Mouse (Mus musculus) right cerebral cortex, adult 2 months (tissue): ENCODE measurements at regions not wholly inside any gene's neighbourhood (a gene's known extent, or its start where the extent isn't known, plus 50 kb on each side); places are given as distances from the start of the nearest gene placed in this dataset.

Experiments
- DNase-seq, 2 experiments: peaks; one replicate each; pipeline ENCODE4 v3.0.0; 2021 to 2022; ENCODE audit warnings: low spot score in 2 of 2

DNA sequence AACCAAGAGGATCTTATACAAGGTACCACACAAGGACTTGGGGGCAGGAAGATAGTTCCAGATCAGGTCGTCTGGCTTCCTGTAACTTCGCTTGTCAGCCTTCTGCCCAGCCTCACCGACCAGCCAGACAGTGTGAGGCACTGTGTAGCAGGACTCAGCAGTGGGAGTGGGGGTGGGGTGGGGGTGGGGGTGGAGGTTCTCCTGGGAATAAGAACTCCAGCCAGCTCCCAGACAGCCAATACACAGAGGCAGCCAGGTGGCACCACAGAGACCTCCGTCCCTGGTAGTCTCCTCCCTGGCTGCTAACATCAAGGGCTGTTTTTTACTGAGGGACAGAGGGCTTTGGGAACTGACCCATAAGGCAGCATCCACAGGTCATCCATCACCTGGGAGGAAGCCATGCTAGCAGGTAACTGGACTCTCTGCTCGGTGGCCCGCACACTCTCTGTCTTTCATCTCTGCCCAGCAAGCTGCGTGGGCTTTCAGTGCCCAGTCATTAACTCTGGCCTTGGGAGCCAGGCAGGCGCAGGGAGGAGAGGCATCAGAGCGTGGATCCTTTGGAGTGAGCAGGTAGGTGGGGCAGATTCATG, 60.3 kb upstream of the Wnt4 start:
- DNase-seq: no peak

DNA sequence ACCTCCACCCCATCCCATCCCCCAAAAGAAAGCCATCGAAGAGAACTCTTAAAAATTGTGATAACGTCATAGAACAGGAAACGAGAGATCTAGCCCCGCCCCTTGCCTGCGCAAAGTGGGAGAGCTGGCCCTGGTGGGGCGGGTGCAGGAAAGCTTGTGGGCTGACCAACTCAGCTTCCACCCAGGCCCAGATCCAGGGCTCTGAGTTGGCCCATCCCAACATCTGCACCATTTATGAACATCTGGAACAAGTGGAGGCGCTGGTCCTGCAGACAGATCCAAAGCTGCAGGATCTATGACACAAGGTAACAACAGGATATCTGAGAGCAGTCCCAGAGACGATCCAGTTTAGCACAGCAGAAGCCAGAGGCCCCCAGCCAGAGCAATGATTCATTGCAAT, 62.7 kb upstream of the Wnt4 start:
- no peak for DNase-seq

DNA sequence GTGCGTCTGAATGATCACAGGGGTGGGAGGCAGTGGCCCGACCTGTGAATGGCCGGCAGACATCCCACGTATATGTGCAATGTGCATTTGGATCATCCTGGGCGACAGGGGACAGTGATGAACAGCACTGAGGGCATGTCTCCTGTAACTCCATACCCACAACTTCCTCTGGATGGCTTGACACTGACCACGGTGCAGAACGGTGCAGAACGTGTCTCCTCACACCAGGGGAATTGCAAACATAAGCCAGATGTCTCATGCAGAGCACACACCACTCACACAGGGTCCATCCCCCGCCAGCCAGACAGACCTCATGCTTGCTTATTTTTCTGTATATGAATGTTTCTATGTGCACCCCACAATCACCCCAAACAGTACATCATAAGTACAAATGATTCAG, 64.4 kb upstream of the Wnt4 start:
- DNase-seq: no peak

DNA sequence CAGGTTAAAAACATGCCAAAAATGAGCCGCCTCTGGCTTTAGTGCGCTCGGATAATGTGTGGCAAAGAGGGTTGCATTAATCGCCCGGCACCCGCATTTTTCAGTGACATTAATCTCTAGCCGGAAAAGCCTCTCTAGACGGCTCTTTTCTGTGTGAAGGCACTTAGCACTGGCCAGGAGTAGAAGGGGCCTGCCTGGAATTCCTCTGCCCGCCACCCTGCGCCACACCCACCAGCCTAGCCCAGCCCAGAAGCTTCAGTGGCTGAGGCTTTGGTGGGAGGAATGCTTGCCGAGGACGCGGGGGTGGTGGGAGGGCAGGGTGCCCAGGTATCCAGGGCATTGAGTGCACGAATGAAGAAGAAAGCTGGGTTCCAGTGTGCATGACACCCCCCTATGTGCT, 65.2 kb upstream of the Wnt4 start:
- no peak for DNase-seq

DNA sequence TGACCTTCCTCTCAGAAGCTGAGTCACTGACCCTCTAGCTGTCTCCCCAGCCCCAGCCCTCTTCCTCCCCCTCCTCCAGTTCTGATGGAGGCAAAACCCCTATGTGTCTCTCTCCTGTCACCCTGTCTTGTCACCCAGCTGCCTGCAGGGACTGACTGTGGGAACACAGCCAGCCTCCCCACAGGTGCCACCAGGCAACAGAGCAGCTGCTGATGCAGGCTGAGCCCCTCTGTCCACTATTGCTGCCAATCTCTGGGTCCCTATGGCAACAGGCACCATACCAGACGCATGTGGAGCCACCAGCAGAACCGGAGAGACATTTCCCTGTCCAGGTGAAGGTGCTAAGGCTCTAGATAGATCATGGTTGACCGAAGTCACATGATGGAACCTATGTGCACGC, 66.0 kb upstream of the Wnt4 start:
- no peak for DNase-seq

DNA sequence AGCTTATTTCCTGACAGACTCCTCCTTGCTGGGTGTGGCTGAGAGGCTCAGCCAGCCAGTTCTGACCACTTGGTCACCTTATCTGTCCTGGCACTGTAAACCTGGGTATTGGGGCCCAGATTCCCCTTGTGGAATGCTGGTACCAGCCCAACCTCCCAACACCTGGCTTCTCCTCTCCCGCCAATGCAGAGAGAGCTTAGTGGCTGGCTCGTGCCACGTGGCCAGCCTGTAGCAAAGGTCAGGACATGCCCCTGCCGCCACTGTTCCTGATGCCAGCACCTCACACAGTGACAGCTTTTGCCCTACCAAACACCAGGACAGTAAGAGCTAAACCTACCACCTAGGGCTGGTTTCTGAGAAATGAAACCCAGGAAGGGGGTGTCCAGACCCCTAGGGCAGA, 66.8 kb upstream of the Wnt4 start:
- DNase-seq: no peak

DNA sequence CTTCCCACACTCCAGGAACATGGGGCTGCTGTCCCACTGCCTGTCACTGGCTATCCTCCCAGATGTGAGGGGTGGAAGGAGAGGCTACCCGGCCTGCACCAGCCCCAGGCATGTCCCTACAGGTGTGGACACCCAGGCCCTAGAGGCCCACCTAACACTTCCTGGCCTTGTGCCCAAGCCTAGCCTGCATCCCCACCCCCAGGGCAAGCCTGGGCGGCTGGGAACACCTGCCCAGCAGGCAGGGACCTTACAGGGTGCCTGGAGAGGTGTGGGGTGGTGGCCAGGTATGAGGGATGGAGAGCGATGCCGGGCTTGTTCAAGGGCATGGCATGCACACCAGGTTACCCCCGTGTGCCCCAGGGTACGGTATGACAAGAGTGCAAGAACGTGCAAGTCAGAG, 76.3 kb upstream of the Wnt4 start:
- no peak for DNase-seq

DNA sequence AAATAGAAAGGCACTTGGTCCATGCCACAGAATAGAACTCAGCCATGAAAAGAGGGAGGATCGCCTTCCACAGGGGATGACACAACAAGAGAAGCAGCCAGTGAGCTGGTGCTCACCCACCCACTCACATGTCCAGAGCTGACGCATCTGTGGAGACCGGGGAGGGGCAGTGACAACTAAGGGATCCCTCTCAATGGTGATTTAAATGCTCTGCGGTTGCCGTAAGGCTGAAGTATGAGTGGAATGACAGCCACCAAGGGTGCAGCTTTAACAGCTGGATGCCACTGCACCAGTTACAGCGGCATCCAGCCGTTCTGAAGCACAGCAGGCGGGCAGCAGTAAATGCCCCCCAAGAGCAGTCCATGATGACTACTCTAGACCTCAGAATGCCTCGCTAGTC, 76.9 kb upstream of the Wnt4 start:
- DNase-seq: peak; percentile 27 to 29

DNA sequence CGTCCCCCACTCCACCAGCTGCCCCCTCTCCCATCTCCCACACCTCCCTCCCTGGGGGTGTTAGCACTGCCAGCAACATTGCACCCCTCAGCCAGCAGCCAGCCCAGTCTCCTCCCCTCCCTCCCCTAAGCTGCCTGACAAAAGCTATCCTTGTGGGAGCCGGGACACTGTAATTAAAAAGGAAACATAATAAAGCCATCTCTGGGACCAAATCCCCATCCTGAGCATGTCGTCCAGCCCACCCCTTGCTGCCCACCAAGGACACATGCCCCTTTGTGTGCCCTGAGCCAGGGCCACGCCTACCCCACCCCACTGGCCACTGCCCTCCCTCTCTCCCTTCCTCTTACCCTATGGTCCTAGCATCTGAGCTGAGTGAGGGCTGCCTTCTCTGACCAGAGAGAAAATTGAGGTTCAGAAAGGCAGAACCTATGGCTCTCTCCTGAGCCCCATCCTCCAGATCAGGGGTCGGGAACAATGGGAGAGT, 80.8 kb upstream of the Wnt4 start:
- DNase-seq: no peak

DNA sequence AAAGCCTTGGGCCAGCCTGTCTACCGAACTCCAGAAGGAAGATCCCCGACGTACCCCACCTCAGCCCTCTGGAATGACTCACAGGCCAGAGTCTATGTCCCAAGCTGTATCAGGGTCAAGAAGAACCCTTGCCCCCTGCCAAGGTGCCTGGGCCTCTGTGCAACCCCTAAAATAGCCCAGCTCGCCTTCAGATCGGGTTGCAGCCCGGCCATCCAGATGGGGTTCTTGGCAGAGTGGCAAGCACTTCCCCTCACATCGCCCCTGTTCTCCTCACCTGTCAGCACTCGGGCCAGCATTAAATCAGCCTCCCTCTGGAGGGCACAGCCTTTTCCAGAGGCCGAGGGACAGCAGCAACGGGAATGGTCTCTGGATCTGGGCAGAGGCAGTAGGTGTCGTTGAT, 83.2 kb upstream of the Wnt4 start:
- no peak for DNase-seq

DNA sequence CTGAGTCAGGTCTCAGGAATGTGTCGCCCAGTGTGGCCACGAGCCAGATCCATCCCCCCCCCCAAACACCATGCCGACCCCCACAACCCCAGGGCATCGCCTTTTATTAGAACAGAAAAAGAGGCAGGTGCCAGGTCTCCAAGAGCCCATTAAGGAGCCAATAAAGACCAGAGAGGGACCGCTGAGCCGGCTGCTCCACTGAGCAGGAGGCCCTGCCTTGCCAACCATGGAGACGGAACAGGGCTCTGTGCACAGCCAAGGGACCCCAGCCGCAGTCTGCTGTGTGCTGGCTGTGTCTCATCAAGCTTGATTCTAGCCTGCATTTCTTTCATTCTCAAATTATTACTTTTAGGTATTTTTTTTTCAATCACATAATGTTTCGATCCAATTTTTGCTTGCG, 86.7 kb upstream of the Wnt4 start:
- DNase-seq: no peak

DNA sequence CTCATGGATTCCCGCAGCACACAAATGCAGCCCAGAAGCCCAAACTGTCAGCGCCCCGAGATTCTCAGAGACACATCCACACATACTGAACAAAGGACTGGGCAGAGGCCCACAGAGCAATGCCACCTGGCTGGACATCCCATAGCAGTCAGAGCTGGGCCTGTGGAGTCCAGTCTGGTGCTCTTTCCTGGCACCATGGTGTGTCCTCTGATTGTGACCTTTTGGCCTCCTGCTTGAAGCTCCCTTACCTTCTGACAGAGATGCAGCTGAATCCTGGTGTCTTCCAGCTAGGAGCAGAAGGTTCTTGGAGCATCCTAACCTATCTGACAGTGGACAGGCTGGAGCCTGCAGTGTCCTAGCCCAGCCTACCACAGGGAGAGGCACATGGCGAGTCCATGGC, 87.5 kb upstream of the Wnt4 start:
- no peak for DNase-seq

DNA sequence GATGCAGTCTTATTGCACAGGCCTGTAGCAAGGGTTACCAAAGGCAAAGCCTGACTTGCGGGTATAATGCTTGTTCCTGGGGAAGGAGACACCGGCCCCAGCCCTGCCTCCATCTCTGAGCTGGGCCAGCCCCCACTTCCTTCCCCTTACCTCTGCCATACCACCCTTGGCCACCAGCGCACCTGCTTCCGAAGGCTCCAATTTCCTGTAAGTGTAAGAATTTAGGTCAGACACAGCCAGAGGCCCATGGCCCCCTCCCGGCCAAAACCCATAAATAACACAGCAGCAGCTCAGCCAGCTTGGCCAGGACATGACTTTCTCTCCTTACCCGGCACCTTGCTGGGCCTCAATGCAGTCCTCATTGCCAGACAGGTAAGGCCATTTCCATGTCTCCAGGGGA, 88.2 kb upstream of the Wnt4 start:
- no peak for DNase-seq

DNA sequence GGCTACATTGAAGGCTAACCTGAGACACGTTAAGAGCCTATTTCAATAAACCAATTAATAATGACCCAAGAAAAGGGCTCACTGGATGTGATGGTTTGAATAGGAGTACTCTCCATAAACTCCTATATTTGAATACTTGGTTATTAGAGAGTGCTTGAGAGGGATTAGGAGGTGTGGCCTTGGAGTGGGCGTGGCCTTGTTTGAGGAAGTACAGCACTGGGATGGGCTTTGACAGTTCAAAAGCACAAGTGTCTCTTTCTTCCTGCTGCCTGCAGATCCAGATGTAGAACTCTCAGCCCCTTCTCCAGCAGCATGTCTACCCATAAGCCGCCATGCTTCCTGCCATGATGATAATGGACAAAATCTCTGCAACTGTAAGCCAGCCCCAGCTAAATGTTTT, 89.7 kb upstream of the Wnt4 start:
- DNase-seq: no peak

DNA sequence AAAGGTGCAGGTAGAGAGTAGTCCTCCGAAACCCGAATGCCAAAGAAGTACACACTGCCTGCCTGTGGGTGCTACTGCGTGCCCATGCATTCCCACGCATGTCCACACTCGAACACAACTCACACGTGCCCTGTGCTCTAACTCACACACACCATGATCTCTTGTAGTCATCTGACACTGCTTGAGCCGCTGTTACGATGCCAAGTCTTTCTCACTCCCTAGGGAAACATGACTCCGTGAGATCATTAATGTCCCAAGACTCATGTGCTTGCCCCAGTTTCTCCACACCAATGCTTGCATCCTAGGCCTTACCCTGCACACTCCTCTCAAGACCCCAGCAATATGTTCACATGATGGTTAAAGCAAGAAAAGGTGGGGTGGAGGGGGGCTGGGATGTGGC, 90.2 kb upstream of the Wnt4 start:
- no peak for DNase-seq

DNA sequence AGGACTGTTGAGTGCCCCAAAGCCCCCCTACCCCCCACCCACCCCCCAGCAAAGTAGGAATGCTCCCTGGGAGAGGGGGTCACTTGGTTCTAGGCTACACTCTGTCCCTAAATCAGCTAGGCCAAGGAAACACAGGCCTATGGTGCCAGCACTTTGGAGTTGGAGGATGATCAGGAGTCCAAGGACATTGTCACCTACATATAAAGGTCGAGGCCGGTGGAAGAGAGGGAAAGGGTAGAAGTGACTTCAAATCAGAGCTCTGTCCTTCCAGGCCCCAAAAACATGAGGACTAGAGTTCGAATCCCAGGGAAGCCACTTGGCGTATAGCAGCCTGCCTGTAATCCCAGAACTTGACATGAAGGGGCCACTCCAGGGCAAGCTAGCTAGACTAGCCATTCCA, 92.3 kb upstream of the Wnt4 start:
- DNase-seq: no peak

DNA sequence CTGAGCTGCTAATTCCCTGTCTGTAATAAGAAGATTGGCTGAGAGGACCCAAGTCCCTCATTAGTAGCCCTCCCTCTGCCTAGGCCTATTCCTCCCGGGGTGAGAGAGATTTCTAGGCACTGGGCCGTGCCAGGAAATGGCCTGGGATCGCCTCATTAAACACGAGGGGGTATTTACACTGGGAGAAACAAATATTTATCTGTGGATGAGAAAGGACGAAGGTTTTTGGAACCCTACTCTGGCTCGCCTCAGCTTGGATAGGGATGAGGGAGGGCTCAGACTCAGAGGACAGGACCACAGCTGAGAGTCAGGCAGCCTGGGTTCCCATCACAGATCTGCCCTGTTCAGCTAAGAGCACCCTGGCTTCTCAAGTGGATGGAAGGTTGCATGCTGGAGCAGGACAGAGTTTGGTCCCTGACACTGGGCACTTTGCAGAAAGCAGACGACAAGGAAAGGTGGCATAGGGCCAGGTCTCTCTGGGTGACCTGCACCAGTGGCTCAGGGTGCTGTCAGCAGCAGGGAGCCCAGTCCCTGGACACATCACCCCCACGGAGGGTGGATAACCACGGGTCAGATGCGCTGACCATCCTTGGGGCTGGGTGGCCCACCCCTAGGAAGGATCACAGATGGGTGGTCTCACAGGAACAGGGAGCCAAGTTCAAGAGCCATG, 94.0 kb upstream of the Wnt4 start:
- no peak for DNase-seq

DNA sequence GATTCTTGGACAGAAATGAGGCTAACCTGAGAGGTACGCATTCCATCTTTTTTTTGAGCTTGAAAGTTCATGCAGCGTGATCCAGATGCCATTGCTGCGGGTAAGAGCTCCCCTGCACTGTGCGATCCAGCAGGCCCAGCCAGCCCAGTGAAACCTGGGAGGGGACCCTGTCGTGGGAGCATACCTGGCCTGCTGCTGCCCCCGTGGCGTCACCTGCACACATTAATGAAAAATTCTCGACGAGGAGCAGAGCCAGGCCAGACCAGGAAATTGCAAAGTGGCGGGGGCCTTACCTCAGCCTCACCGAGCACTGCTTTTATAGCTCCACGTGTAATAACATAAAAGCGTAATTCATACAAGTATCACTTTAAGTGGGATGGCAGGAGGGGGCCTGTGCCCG, 94.7 kb upstream of the Wnt4 start:
- no peak for DNase-seq

DNA sequence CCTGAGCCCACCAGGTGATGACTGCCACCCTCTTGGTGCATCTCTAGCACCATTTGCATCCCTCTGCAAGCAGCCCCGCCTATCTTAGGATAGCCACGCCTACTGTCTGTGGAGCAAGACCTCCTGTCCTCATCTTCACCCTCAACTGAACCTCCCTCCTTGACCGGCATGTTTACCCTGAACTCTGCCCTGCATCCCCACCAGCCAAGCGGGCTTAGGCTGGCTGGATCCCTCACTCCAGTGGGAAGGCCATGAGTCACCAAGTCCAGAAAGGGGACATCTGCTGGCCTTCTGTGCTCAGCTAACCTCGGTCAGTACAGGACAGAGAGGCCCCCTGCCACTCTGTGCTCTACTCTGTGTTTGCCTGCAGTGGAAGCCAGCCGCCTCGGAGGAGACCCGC, 96.0 kb upstream of the Wnt4 start:
- DNase-seq: no peak

DNA sequence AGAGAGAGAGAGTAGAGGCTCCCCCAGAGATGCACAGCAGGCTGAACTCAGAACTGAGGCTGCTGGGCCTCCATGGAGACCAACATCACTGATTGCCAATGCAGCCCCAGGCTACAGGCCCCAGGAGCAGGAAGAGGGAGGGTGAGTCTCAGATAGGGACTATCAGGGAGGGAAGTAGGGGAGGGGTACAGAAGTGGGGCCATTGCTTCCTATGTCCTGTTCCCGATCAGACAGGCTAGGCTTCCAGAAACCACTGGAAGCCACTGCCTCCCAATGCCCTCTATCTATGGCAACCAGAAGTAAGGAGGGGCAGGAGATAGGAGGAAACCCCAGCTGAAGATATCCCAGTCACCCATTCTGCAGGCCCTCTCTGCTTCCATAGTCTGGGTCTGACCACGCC, 97.2 kb upstream of the Wnt4 start:
- no peak for DNase-seq

DNA sequence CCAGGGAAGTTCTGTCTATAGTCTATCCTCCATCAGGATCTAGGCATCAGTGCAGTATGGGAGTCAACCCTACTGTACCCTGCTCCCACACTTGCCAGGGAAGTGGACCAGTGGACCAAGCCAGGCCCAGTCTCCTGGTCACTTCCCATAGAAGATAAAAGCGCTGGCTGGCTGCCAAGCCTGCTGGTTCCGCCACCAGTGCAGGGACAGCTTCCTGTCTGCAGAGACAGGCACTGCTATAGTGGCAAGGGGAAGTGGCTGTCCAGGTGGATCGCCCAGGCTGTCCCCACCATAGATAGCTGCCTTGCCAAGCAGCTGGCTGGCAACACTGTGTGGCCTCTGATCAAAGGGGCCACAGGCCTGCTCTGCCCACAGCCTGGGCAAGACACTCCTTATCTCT, 98.5 kb upstream of the Wnt4 start:
- peak; percentile 22 to 23 for DNase-seq

DNA sequence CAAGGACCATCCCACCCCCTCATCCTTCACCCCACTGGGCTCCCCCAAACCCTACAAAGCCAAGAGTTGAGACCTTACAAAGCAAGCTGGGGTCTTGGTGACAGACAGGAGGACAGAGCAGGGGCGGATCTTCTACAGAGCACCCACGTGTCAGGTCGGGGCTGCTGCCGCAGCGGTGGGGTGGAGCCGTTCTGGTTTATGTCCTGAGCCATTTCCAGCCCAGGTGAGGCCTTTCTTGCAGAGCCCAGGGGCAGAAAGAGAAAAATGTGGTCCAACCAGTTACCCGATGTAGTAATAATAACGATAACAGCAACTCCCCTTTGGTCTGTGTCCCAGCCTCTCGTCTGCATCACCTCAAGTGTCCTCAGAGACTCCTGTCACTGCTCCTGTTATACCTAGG, 112.4 kb upstream of the Wnt4 start:
- no peak for DNase-seq

DNA sequence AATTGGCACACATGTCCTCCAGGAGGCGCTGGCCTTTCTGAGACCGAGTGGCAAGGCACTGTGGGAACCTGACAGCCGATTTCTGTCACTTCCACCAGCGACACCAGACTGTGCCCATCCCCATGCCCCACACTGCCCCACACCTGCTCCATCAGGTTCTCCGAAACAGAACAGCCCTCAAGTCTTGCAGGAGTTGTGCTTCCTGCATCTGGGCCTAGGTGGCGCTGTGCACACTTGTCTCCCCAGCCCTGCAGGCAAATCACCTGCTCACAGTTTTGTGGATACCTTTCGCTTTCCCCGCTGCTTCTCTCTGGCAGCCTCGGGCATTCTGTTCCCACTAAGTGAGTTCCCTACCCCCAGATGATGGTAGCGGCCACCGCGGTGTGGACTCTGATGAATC, 112.9 kb upstream of the Wnt4 start:
- peak; percentile 83 to 87 for DNase-seq

DNA sequence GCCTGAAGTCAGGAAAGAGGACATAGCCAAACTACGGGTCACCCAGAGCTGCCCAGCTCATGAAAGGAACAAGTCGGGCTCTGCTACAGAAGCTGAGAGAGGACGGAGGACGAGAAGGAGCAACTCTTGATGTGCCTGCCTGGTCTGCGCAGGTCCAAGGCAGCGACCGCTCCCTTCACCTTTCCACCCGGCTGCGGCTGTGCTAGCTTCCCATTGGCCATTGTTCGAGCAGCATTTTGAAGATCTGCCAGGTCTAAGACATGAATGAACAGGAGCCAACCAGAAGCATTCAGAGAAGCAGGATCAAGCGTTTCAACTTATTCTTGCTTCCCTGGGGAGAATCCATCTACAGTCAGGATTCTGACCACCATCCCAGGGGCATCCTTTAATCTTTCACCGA, 113.3 kb upstream of the Wnt4 start:
- no peak for DNase-seq
